Mouse (Mus musculus): ENCODE data around the gene Npas3. TPM values are rescaled to one million over a fixed set of nuclear protein-coding genes. Genes with fewer than 3 reads are reported as not detected.

Npas3 gene
- total RNA-seq, 1 experiment from 2014 or later, result not detected

DNA sequence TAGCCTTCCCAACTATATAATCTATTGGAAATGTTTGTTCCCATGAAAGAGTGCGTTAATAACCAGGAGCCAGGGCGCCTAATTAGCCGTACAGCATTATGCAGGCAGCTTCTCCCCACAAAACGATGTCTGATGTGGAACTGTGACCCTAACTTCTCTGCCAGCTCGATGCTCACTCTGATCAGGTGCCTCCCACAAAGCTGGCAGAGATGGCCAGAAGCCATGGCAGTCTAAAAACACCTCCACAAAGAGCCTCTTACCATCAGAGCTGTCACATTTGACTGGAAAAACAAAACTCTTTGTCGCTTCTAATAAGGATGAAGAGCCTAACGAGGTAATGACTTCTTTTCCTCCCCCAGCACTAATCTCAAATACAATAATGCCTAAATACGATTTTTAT lies 845.3 kb downstream of the Npas3 start:
- no peak for ATAC-seq (replicated peaks; ENCODE audit: low read depth, poor library complexity, severe bottlenecking)

DNA sequence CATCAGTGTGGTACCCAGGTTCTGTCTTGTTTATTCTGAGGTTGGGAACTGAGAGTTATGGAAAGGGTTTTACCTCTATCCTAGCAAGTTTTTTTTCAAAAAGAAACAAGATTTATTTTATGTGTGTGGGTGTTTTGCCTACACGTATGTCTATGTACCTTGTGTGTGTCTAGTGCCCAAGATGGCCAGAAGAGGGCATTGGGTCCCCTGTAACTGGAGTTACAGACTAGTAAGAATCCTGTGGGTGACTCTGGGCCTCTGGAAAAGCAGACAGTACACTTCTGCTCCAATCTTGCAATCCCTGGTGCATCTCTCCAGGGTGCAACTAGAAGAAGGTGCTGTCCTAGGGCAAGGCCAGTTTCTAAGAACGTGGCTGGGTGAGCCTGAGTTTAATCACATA lies 848.0 kb downstream of the Npas3 start:
- no peak for ATAC-seq (replicated peaks; ENCODE audit: low read depth, poor library complexity, severe bottlenecking)

DNA sequence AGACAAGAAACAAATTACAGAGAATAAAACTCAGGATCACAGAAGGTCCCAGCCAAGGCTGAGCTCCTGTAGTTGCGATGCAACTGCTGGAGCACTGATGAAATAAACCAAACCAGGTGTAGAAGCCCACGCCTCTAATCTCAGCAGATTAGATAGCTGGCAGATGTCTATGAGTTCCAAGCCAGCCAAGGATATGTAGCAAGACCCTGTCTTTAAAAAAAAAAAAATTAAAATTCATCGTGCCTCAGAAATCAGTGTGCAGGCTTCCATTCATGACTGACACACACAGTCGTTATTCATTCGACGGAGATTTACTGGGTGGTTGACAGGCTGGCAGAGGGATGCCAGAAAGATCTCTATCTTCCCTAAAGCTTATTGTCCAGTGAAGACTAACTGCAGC lies 849.7 kb downstream of the Npas3 start:
- ATAC-seq (replicated peaks; ENCODE audit: low read depth, poor library complexity, severe bottlenecking), result no peak

DNA sequence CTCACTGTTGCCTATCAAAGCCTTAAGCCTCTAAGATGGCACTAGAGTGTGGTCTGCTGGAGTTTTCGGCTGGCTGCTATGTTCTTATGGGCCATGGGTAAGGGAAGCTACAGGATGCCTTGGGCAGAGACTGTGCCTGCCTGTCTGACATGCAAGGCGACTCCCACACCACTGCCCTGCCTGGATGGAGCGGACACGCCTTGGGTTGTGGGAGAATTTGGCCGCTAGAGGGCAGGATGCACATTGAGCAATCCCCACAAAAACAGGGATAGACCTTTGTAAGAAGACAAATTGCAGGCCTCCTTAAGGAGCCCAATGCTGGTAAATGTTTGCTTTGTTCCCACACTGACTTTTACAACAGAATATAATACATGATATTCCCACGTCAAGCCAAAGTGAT lies 850.3 kb downstream of the Npas3 start:
- peak; percentile 81 for ATAC-seq (replicated peaks; ENCODE audit: low read depth, poor library complexity, severe bottlenecking)

DNA sequence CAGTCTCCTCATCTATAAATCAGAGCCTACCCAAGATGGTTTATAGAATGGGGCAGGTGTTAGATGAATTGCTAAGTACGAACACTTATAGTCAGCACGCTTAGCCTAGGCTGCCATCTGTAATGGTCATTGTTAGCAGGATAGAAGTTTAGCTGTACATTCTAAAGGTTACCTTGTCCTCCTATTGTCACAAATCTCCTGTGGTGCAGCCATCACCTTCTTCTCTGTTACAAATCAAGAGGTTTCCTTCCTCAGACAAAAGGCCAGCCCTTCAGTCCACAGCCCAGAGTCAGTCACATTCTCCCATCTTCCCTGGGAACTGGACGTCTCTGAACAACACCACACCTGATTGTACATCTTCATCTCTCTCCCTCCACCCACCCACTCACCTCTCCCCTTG lies 851.0 kb downstream of the Npas3 start:
- ATAC-seq (replicated peaks; ENCODE audit: low read depth, poor library complexity, severe bottlenecking), result no peak

DNA sequence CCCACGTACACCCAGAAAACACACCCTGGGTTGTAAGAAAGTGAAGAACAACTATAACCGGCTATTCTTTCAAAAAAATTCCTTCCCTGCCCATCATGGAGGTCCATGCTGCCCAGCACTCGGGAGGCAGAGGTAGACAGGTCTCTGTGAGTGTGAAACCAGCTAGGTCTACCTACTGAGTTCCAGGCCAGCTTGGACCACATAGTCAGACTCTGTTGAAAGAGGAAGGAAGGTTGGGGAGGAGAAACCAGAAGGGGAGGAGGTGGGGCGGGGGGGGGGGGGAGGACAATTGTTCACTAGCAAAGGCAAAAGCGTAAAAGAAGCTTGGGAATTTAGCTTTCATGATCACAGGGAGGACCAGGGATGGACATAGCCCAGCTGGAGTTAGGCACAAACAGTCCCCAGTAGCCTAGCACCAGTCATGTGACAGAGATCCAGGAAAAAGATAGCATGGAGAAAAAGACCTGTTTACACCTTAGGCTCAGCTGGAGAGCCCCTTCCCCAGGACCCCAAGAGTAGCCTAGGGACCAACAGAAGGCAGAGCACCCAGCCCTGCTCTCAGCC lies 852.9 kb downstream of the Npas3 start:
- ATAC-seq (replicated peaks; ENCODE audit: low read depth, poor library complexity, severe bottlenecking), result no peak

DNA sequence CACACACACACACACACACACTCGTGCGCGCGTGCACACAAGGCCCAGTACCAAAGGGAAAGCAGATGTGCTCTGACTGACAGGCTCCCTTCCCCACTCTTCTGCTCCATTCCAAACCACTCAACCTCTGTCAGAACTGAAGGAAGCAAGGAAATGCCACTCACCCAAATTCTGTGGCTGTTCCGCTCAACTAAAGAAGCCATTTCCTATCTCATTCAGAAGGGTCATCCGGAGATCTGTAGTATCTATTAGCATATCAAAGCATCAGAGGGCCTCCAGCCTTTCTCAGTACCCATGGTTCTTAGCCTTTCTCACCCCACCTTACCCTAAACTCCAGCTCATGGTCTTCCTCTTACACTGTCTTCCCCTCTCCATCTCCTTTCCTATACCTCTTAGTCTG lies 854.0 kb downstream of the Npas3 start:
- no peak for ATAC-seq (replicated peaks; ENCODE audit: low read depth, poor library complexity, severe bottlenecking)

DNA sequence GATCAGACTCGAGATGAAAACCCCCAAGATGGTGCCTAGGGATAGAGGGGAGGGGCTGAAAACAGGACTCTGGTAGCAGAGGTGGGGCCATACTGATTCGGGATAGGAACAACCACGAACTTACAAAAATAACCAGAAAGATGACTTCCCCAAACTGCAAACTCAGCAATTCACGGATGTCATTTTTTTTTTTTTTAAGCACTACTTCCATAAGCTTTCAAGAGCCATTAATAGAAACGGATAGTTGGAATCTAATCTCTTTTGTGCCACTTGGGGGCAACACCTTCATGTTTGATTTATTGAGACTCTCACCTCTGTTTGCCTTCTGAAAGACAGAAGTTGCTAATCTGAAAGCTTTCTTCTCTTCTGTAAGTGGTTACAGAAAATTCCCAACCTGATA lies 857.1 kb downstream of the Npas3 start:
- peak; percentile 52 for ATAC-seq (replicated peaks; ENCODE audit: low read depth, poor library complexity, severe bottlenecking)

DNA sequence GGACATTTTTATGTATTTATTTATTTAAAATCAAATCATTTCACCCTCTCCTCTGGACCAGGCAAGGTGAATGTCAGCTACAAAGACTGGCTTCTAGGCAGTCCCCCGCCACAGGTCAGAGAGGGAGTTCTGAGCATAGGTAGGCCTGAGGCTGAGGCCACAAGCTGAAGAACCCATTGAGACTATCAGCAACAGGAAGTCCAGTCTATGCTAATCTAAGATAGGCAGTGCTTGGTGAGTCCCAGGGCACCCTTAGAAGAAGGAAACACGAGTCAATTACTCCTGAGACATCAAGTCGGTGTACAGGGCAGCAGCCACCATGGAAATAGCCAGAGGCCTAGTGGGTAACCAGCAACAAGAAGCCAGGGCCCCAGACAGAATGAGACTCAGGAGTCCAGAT lies 857.5 kb downstream of the Npas3 start:
- no peak for ATAC-seq (replicated peaks; ENCODE audit: low read depth, poor library complexity, severe bottlenecking)

DNA sequence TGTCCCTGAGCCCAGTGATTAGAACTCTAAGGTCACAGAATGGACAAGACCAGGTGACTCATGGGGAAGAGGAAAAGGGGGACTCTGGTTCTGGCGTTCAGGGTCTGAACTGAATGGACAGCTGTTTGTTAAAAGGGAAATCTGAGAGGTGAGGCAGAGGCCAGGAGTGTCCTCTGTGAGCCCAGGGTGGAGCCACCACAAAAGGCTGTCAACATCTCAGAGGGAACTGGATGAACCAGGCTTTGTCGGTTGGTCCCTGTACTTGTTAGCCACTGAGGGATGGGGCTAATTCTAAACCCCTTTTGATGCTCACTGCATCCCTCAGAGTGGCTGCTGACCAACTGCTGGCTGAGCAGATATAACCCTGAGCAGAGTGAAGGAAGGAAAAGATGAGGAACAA lies 861.9 kb downstream of the Npas3 start:
- no peak for ATAC-seq (replicated peaks; ENCODE audit: low read depth, poor library complexity, severe bottlenecking)

DNA sequence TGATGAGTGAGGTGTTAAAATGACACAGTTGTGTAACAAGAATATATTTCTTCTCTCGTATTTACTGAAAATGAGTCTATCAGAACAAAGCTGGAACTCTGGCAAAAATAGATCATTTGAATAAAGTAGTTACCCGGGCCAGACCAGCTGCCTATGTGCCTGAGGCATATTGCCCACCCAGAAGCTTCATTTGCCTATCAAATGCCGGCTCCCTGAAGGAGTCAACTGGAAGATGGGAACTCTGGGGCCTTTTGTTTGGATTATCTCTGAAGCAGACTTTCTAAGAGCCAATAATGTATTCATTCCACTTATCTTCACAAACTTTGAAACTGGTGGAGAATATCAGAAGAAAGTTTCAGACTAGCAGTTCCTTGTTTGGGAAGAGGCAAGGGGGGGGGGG lies 862.5 kb downstream of the Npas3 start:
- no peak for ATAC-seq (replicated peaks; ENCODE audit: low read depth, poor library complexity, severe bottlenecking)

DNA sequence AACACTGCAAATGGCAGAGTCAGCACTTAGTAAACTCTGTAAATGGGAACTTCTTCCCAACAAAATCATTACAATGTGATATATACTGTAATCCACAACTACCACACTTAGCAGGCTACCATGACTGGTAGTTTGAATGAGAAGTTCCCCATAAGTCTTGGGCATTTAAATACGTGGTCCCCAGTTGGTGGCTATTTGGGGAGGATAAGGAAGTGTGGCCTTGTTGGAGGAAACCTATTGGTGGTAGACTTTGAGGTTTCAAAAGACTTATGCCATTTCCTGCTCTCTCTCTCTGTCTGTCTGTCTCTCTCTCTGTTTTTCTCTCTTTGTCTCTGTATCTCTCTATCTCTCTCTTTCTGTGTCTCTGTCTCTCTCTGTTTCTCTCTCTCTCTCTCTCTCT lies 871.9 kb downstream of the Npas3 start:
- peak; percentile 83 for ATAC-seq (replicated peaks; ENCODE audit: low read depth, poor library complexity, severe bottlenecking)

DNA sequence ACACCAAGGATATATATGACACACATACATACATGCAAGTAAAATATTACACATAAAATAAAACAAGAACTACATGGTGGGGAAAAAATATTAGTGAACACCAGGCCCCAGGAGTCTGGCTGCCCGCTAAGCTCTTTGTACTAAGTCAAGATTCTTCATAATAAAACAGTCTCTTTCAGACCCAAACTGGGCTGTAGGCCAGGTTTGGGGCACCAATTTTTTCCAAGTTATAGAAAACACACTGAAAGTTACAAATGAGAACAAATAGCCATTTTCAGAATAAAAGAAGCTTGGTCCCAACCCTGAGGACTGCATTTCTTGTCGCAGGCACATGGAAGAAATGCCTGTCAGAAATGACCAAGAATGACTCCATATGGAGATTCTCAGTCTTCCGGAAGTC lies 872.8 kb downstream of the Npas3 start:
- no peak for ATAC-seq (replicated peaks; ENCODE audit: low read depth, poor library complexity, severe bottlenecking)
